Mouse (Mus musculus) stomach, embryonic 15.5 days (tissue): Measurements from ENCODE around the gene Asic2. TPM values are rescaled to one million over a fixed set of nuclear protein-coding genes. Genes with fewer than 3 reads are reported as not detected.
A peak's percentile ranks its signal among the peaks of the same experiment; 100 is the strongest.

Source experiments
- ATAC-seq: fragments of 200-750 bp; cut with Nextera tagmentation; 2 replicates; pipeline ENCODE4 v1.8.0; 2017; ENCODE audit warnings: low read depth, moderate number of reproducible peaks, moderate TSS enrichment; ENCODE audit not compliant: insufficient read depth, low FRiP score
- H3K27ac ChIP-seq: fragments of 300-500 bp; sonication (generic); 2 replicates; pipeline ENCODE4 v1.5.1; 2015; ENCODE audit warnings: mild to moderate bottlenecking, inconsistent platforms
- H3K27me3 ChIP-seq: fragments of 300-500 bp; sonication (generic); replicated peaks from 2 replicates; pipeline ENCODE4 v1.6.1; 2015; ENCODE audit warnings: inconsistent platforms
- H3K36me3 ChIP-seq: fragments of 300-500 bp; sonication (generic); 2 replicates; pipeline ENCODE4 v1.6.1; 2015; ENCODE audit warnings: inconsistent platforms
- H3K4me1 ChIP-seq: fragments of 300-500 bp; sonication (generic); 2 replicates; pipeline ENCODE4 v1.6.1; 2015; ENCODE audit warnings: inconsistent platforms
- H3K4me2 ChIP-seq: fragments of 300-500 bp; sonication (generic); 2 replicates; pipeline ENCODE4 v1.6.1; 2015; ENCODE audit warnings: mild to moderate bottlenecking, inconsistent platforms
- H3K4me3 ChIP-seq: fragments of 300-500 bp; sonication (generic); replicated peaks from 2 replicates; pipeline ENCODE4 v1.5.1; 2015; ENCODE audit warnings: inconsistent platforms
- H3K9ac ChIP-seq: fragments of 300-500 bp; sonication (generic); 2 replicates; pipeline ENCODE4 v1.6.1; 2015; ENCODE audit warnings: inconsistent platforms
- H3K9me3 ChIP-seq: fragments of 300-500 bp; sonication (generic); 2 replicates; pipeline ENCODE4 v1.6.1; 2016; ENCODE audit warnings: inconsistent platforms
- WGBS: fragments of 180-500 bp; shearing (Covaris S2); methylation state at CpG from one replicate; pipeline ENCODE4 v1.1.7; 2015; 5-methylcytosine and 5-hydroxymethylcytosine counted together
- polyA plus RNA-seq: library from polyadenylated mRNA; unstranded; fragments of >200 nt; fragmentation: Nextera tagmentation; extraction: Ambion mirVana; gene quantifications from 2 replicates; pipeline ENCODE4 v1.2.1, GENCODE M21; 2015

The Asic2 gene
- polyA plus RNA-seq, 1 experiment from 2014 or later = 0.65 TPM

GRCm38 (mm10) chr11:81612798-81613540 lies 355.3 kb downstream of the Asic2 start:
- no peaks in the 10 kb centered on the region; the same call in 1 of the 2 replicates for H3K27me3 ChIP-seq
- no peak overlapping the region for H3K27ac ChIP-seq
- H3K36me3 ChIP-seq = no peaks in the 10 kb centered on the region
- peak overlapping the region; percentile 58 for H3K4me2 ChIP-seq
- H3K9ac ChIP-seq = no peak overlapping the region
- 4% methylated on average over 17 of the region's 17 CpGs for WGBS
- no peaks in the 10 kb centered on the region for H3K9me3 ChIP-seq
- ATAC-seq = no peak
- H3K4me1 ChIP-seq = peaks cover 11% of the 10 kb centered on the region
- H3K4me3 ChIP-seq = peak overlapping the region; percentile 33

- Histone ChIP-seq H3K9ac (no peak overlapping the region), H3K36me3 (no peaks in the 10 kb centered on the region), H3K4me3 (peak overlapping the region; percentile 33), H3K4me1 (peaks cover 11% of the 10 kb centered on the region), H3K4me2 (peak overlapping the region; percentile 56), H3K27me3 (no peaks in the 10 kb centered on the region; the same call in 1 of the 2 replicates), H3K9me3 (no peaks in the 10 kb centered on the region), H3K27ac (no peak overlapping the region)
- 9% methylated on average over 20 of the region's 20 CpGs for WGBS
- ATAC-seq = no peak
Measured at GRCm38 (mm10) chr11:81611948-81612797, 356.1 kb downstream of the Asic2 start.

GRCm38 (mm10) chr11:81610506-81610905 lies 357.8 kb downstream of the Asic2 start:
- no peaks in the 10 kb centered on the region; the same call in 1 of the 2 replicates for H3K27me3 ChIP-seq
- no peaks in the 10 kb centered on the region for H3K9me3 ChIP-seq
- no peaks in the 10 kb centered on the region for H3K36me3 ChIP-seq
- H3K9ac ChIP-seq = no peak overlapping the region
- H3K27ac ChIP-seq = no peak overlapping the region
- 63% methylated on average over 5 of the region's 5 CpGs for WGBS
- peaks cover 11% of the 10 kb centered on the region for H3K4me1 ChIP-seq
- H3K4me3 ChIP-seq = no peak overlapping the region
- ATAC-seq = no peak
- no peak overlapping the region for H3K4me2 ChIP-seq

DNA sequence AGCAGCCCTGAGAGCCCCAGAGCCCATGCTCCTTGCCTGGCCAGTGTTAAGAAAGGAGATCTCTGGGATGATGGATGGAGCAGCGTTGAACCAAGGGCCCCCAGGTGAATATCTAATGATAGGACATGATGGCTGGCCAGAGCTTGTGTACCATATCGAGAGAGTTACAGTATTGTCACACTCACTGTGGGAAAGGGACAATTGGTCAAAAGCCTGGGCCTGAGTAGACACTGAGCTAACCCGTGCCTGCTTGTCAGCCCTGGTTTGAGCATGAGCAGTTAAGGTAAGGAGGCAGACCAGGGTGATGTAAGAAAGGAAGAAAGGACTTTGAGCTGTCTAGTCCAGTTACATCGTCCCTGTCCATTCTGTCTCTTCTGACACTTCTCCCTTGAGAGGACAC lies 365.3 kb downstream of the Asic2 start:
- no peaks in the 10 kb centered on the region for H3K27me3 ChIP-seq
- no peaks in the 10 kb centered on the region for H3K36me3 ChIP-seq
- 57% methylated on average over 4 of the region's 4 CpGs for whole genome bisulfite sequencing
- no peaks in the 10 kb centered on the region for H3K9me3 ChIP-seq
- H3K4me1 ChIP-seq = no peaks in the 10 kb centered on the region
- no peak overlapping the region for H3K4me3 ChIP-seq
- H3K27ac ChIP-seq = no peak overlapping the region
- no peak overlapping the region for H3K9ac ChIP-seq
- no peak for ATAC-seq
- no peak overlapping the region for H3K4me2 ChIP-seq

GRCm38 (mm10) chr11:81601736-81602135 lies 366.5 kb downstream of the Asic2 start:
- no peaks in the 10 kb centered on the region for H3K27me3 ChIP-seq
- no peak overlapping the region for H3K4me3 ChIP-seq
- 96% methylated on average over 5 of the region's 5 CpGs for WGBS
- no peaks in the 10 kb centered on the region for H3K9me3 ChIP-seq
- H3K4me2 ChIP-seq = no peak overlapping the region
- no peak for ATAC-seq
- H3K27ac ChIP-seq = no peak overlapping the region
- H3K9ac ChIP-seq = no peak overlapping the region
- H3K36me3 ChIP-seq = no peaks in the 10 kb centered on the region
- H3K4me1 ChIP-seq = no peaks in the 10 kb centered on the region

GRCm38 (mm10) chr11:81597601-81598000 lies 370.7 kb downstream of the Asic2 start:
- H3K4me2 ChIP-seq = no peak overlapping the region
- 86% methylated on average over 5 of the region's 5 CpGs for WGBS

GRCm38 (mm10) chr11:81595235-81595634 lies 373.0 kb downstream of the Asic2 start:
- Histone ChIP-seq H3K4me3 (no peak overlapping the region), H3K27ac (no peak overlapping the region), H3K9ac (no peak overlapping the region), H3K4me1 (no peaks in the 10 kb centered on the region), H3K4me2 (no peak overlapping the region), H3K9me3 (no peaks in the 10 kb centered on the region), H3K36me3 (no peaks in the 10 kb centered on the region), H3K27me3 (no peaks in the 10 kb centered on the region)
- no peak for ATAC-seq
- WGBS = 73% methylated on average over 2 of the region's 2 CpGs

More at GRCm38 (mm10) chr11:81597601-81598000, 370.7 kb downstream of the Asic2 start:
- no peaks in the 10 kb centered on the region for H3K36me3 ChIP-seq
- no peak for ATAC-seq
- H3K4me3 ChIP-seq = no peak overlapping the region
- H3K27ac ChIP-seq = no peak overlapping the region
- no peak overlapping the region for H3K9ac ChIP-seq
- no peaks in the 10 kb centered on the region for H3K27me3 ChIP-seq
- no peaks in the 10 kb centered on the region for H3K9me3 ChIP-seq
- no peaks in the 10 kb centered on the region for H3K4me1 ChIP-seq

DNA sequence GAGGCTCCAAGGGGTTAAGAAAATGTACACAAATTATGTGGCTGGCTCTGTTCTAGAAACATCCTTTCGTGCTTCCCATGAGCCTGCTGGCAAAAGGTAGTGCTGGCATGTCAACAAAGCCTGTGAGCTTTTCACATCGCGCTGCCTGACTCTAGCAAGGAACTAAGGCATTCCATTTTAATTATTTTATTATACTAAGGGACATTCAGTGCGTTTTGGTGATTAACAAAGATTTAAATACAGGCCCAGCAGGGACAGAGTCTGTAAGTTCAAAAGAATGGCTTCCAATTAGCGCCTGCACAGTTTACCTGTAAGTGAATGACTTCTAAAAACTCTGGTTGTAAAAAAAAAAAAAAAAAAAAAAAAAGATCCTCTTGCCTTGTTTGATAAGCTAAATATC lies 375.5 kb downstream of the Asic2 start:
- Histone ChIP-seq H3K36me3 (no peaks in the 10 kb centered on the region), H3K4me2 (no peak overlapping the region), H3K9me3 (no peaks in the 10 kb centered on the region), H3K27me3 (no peaks in the 10 kb centered on the region), H3K9ac (no peak overlapping the region), H3K4me1 (no peaks in the 10 kb centered on the region), H3K27ac (no peak overlapping the region), H3K4me3 (no peak overlapping the region)
- no peak for ATAC-seq
- 52% methylated on average over 5 of the region's 5 CpGs for WGBS

DNA sequence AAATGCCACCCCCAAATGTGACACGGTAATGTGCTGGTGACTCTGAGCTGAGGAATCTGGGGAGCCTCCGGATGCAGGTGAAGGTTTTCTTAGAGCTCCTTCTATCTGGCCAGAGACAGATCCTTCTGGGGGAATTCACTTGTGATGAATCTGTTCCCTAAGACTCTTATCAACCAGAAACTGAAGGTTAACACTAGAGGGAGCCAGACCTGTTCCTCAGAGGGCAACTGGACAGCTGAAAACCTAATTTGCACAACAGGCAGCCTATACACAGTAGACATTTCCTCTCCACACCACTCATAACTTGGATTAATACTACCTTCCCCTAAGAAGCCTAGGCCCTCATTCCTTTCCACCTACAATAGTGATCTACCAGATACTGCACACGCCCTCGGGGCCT lies 377.3 kb downstream of the Asic2 start:
- no peaks in the 10 kb centered on the region for H3K36me3 ChIP-seq
- ATAC-seq = no peak
- no peak overlapping the region for H3K4me3 ChIP-seq
- H3K27ac ChIP-seq = no peak overlapping the region
- H3K9me3 ChIP-seq = no peaks in the 10 kb centered on the region
- no peaks in the 10 kb centered on the region for H3K4me1 ChIP-seq
- H3K27me3 ChIP-seq = no peaks in the 10 kb centered on the region
- no peak overlapping the region for H3K4me2 ChIP-seq
- WGBS = 76% methylated on average over 4 of the region's 4 CpGs
- H3K9ac ChIP-seq = no peak overlapping the region

GRCm38 (mm10) chr11:81588630-81589029 lies 379.6 kb downstream of the Asic2 start:
- no peak overlapping the region for H3K4me3 ChIP-seq
- no peaks in the 10 kb centered on the region for H3K36me3 ChIP-seq
- H3K27ac ChIP-seq = no peak overlapping the region
- WGBS = 11% methylated on average over 10 of the region's 10 CpGs
- H3K27me3 ChIP-seq = no peaks in the 10 kb centered on the region
- no peaks in the 10 kb centered on the region for H3K4me1 ChIP-seq
- no peak overlapping the region for H3K4me2 ChIP-seq
- no peak overlapping the region for H3K9ac ChIP-seq
- ATAC-seq = no peak; the same call in 1 of the 2 replicates
- no peaks in the 10 kb centered on the region for H3K9me3 ChIP-seq

- Histone ChIP-seq H3K4me2 (no peak overlapping the region), H3K9ac (no peak overlapping the region), H3K36me3 (no peaks in the 10 kb centered on the region), H3K27ac (no peak overlapping the region), H3K4me1 (no peaks in the 10 kb centered on the region), H3K9me3 (no peaks in the 10 kb centered on the region), H3K4me3 (no peak overlapping the region), H3K27me3 (no peaks in the 10 kb centered on the region)
- WGBS = 56% methylated on average over 17 of the region's 17 CpGs
- no peak for ATAC-seq
Measured at GRCm38 (mm10) chr11:81587942-81588341, 380.3 kb downstream of the Asic2 start.

GRCm38 (mm10) chr11:81587114-81587513 lies 381.1 kb downstream of the Asic2 start:
- no peak overlapping the region for H3K9ac ChIP-seq
- H3K9me3 ChIP-seq = no peaks in the 10 kb centered on the region
- H3K36me3 ChIP-seq = no peaks in the 10 kb centered on the region
- no peak overlapping the region for H3K4me3 ChIP-seq
- 68% methylated on average over 9 of the region's 9 CpGs for WGBS
- H3K27ac ChIP-seq = no peak overlapping the region
- ATAC-seq = no peak
- H3K4me1 ChIP-seq = no peaks in the 10 kb centered on the region
- no peaks in the 10 kb centered on the region for H3K27me3 ChIP-seq
- no peak overlapping the region for H3K4me2 ChIP-seq
